Mouse (Mus musculus): ENCODE results near the gene Gramd4. TPM values are rescaled to one million over a fixed set of nuclear protein-coding genes. Genes with fewer than 3 reads are reported as not detected.
A peak's percentile ranks its signal among the peaks of the same experiment; 100 is the strongest.

Gene Gramd4
- polyA plus RNA-seq, 1 experiment = 2.3 TPM

DNA sequence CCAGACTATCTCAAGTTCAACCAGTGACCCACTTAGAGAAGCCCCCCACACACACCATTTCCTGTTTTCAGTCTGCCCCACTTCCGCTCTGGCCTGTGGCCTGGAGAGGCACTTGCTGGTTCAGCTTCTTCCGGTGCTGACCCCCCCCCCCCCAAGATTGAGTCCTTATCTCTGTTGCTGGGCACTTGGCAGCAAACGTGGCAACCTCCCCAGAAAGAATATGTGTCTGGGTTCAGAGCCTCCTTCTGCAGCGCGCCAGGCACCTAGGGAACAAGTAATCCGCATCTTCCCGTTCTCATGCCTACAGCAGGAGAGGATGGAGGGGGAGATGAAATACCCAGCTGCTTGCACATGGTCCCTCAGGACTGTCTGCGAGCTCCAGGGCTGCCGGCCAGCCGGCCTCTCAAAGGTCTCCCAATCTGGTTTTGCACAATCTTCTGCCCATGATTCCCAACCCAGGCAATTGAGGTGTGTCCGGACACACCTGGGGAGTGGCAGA, 124.5 kb downstream of the Gramd4 start:
- Histone ChIP-seq H3K27me3 (ENCODE audit: control insufficient read depth) (peaks cover 40% of the 10 kb centered on the region), H3K36me3 (ENCODE audit: control insufficient read depth) (no peaks in the 10 kb centered on the region), H3K4me1 (ENCODE audit: control insufficient read depth) (peaks cover 13% of the 10 kb centered on the region), H3K4me3 (replicated peaks) (no peak overlapping the region), H3K9me3 (ENCODE audit: control insufficient read depth, low read length) (no peaks in the 10 kb centered on the region)
- TF ChIP-seq TAL1 (IDR thresholded peaks at IDR 0.05; ENCODE audit: low read length) (no peak), GATA1 (IDR thresholded peaks at IDR 0.05; ENCODE audit: low read length) (no peak)

DNA sequence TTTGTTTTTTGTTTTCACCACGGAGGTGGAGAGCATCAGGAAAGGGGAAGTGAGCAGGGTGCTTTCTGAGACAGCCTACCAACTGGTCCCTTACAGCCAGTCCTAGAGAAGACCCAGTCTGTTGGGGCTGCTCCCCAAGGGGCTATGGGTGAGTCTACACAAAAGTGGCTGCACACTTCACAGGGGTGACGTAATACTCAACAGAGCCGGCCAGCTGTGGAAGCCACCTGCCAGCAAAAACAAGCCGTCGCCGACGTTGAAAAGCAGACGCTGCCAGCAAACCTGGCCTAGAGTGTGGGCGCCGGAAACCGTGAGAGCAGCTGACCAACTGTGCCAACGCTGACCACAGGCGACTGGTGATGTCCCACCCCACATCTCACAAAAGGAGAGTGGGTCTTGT, 125.2 kb downstream of the Gramd4 start:
- TF ChIP-seq GATA1 (IDR thresholded peaks at IDR 0.05; ENCODE audit: low read length) (no peak), TAL1 (IDR thresholded peaks at IDR 0.05; ENCODE audit: low read length) (no peak)
- H3K4me3 ChIP-seq (replicated peaks) = no peak overlapping the region
- no peaks in the 10 kb centered on the region for H3K36me3 ChIP-seq (ENCODE audit: control insufficient read depth)
- H3K27me3 ChIP-seq (ENCODE audit: control insufficient read depth) = peaks cover 40% of the 10 kb centered on the region
- no peaks in the 10 kb centered on the region for H3K9me3 ChIP-seq (ENCODE audit: control insufficient read depth, low read length)
- H3K4me1 ChIP-seq (ENCODE audit: control insufficient read depth) = peaks cover 13% of the 10 kb centered on the region

DNA sequence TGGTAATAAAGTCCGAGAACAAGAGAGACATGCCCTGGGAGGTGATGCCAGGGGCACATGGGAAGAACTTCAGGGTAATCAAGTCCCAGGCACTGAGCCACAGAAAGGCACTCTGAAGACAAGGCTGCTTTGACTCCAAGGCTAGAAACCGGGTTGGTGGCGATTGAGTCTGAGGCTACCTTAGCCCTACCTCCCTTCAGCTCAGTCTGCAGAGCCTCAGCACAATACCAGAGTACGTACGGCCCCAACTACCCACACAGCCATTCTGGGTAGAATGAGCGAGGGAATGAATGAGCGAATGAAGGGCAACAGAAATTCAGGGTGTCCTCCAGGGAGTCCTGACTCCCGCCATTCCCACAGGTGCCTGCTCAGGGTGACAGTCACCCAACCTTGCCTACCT, 126.0 kb downstream of the Gramd4 start:
- H3K27me3 ChIP-seq (ENCODE audit: control insufficient read depth) = peaks cover 40% of the 10 kb centered on the region
- H3K9me3 ChIP-seq (ENCODE audit: control insufficient read depth, low read length) = no peaks in the 10 kb centered on the region
- peaks cover 13% of the 10 kb centered on the region for H3K4me1 ChIP-seq (ENCODE audit: control insufficient read depth)
- TF ChIP-seq GATA1 (IDR thresholded peaks at IDR 0.05; ENCODE audit: low read length) (no peak), TAL1 (IDR thresholded peaks at IDR 0.05; ENCODE audit: low read length) (no peak)
- H3K4me3 ChIP-seq (replicated peaks) = no peak overlapping the region
- H3K36me3 ChIP-seq (ENCODE audit: control insufficient read depth) = no peaks in the 10 kb centered on the region

DNA sequence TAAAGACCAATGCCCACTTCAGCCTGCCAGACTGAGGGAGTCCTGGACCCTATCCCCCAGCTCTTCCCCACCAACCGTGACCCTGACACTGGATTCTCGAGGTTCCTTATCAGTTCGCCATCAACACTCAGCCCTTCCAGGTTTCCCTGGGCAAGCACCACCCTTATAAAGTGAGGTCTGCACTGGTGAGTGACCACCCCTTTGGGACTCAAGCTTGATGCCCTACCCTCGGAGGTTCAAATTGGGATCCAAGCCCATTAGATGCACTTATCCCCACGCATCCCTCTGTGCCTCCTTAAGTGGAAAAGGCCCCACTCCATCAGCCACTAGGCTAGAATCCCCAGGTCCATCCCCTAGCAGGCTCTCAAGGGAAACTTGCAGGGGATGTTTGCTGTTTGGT, 126.6 kb downstream of the Gramd4 start:
- no peak overlapping the region for H3K4me3 ChIP-seq (replicated peaks)
- no peaks in the 10 kb centered on the region for H3K36me3 ChIP-seq (ENCODE audit: control insufficient read depth)
- H3K9me3 ChIP-seq (ENCODE audit: control insufficient read depth, low read length) = no peaks in the 10 kb centered on the region
- TF ChIP-seq GATA1 (IDR thresholded peaks at IDR 0.05; ENCODE audit: low read length) (no peak), TAL1 (IDR thresholded peaks at IDR 0.05; ENCODE audit: low read length) (no peak)
- H3K4me1 ChIP-seq (ENCODE audit: control insufficient read depth) = peaks cover 13% of the 10 kb centered on the region
- H3K27me3 ChIP-seq (ENCODE audit: control insufficient read depth) = peaks cover 40% of the 10 kb centered on the region

DNA sequence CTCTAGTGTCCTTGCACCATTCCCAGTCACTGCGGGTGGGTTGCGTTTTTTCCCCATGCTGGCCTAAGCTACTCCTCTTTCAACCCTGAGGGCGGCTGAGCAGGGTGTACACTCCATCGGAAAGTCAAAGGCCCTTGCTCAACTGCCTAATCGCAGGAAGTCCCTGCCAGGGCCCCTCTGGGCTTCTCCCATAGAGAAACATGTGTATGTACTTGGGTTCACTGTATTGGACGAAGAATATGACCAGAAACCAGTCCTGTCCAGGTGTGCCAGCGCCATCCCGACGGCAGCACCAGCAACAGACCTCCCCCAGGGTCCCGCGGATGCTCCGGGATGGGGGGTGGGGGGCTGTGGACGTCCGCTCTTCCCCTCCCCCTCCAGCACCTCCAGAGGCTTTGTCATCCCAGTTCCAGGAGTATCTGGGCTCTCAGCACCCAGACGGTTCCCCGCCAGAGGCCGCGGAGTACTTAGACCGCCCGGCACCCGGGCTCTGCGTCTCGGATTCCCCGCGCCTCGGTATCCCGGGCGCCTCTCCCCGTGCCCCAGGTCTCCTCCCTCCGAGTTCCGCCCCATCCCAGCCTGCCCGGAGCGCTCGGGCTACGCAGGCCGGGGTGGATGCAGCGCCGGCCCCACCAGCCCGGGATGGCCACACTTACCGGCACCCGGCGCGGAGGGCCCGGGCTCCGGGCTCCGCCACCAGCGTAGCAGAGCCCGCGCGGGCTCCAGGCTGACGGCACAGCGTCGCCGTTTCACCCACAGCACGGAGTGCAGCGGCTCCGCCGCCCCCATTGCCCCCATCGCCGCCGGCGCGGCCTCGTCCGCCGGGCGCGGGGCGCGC, 127.6 kb downstream of the Gramd4 start:
- Histone ChIP-seq H3K4me1 (ENCODE audit: control insufficient read depth) (peaks cover 13% of the 10 kb centered on the region), H3K4me3 (replicated peaks) (peak overlapping the region; percentile 59), H3K27me3 (ENCODE audit: control insufficient read depth) (peaks cover 40% of the 10 kb centered on the region), H3K36me3 (ENCODE audit: control insufficient read depth) (no peaks in the 10 kb centered on the region), H3K9me3 (ENCODE audit: control insufficient read depth, low read length) (no peaks in the 10 kb centered on the region)
- no peak for TF ChIP-seq TAL1 (IDR thresholded peaks at IDR 0.05; ENCODE audit: low read length)
- TF ChIP-seq GATA1 (IDR thresholded peaks at IDR 0.05; ENCODE audit: low read length) = no peak

DNA sequence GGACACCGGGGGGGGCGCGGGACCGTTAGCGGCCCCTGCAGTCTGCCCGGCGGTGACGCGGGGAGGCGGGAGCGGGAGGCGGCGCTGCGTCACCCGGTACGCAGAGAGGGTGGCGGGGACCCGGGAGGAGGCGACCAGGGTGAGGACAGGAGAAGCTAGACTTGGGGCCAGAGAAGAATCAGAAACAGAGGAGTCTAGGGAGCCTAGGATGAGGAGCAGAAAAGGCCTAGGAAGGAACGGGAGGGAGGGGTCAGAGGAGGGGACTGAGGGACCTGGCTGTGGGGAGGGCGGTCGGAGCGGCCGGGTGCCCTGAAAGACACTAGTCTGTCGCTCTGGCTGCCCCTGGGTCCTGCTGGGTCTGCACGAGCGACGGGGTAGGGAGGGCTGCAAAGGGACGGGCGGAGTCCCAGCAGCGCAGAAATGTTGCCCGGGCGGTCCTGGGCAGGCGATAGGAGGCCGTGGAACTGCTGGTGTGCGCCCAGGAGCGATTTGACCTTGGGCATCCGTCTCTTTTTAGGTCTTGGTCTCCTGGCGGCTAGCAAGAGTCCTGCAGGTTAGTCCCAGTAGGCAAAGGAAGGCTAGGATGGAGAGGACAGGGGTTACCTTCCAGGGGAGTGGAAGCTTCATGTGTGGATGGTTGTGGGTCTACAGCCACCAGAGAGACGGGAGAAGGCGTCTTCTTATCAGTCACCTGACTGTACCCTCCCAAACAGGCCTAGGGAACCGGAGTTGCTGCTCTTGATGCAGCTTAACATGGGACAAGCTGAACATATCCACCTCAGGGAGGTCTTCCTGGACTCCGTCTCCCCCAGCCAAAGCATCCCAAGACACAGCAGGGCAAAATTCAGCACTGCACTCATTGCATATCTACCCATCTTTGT, 128.4 kb downstream of the Gramd4 start, which contains the start of gene Cerk:
TSS of gene Cerk (minus strand) at position 453 of the 881 bp plus-strand sequence.
- Histone ChIP-seq H3K36me3 (ENCODE audit: control insufficient read depth) (no peaks in the 10 kb centered on the region), H3K4me1 (ENCODE audit: control insufficient read depth) (peaks cover 13% of the 10 kb centered on the region), H3K27me3 (ENCODE audit: control insufficient read depth) (peaks cover 40% of the 10 kb centered on the region), H3K4me3 (replicated peaks) (peak within 1 kb of the TSS; percentile 59), H3K9me3 (ENCODE audit: control insufficient read depth, low read length) (no peaks in the 10 kb centered on the region)
- TF ChIP-seq TAL1 (IDR thresholded peaks at IDR 0.05; ENCODE audit: low read length) (no peak), GATA1 (IDR thresholded peaks at IDR 0.05; ENCODE audit: low read length) (no peak)

DNA sequence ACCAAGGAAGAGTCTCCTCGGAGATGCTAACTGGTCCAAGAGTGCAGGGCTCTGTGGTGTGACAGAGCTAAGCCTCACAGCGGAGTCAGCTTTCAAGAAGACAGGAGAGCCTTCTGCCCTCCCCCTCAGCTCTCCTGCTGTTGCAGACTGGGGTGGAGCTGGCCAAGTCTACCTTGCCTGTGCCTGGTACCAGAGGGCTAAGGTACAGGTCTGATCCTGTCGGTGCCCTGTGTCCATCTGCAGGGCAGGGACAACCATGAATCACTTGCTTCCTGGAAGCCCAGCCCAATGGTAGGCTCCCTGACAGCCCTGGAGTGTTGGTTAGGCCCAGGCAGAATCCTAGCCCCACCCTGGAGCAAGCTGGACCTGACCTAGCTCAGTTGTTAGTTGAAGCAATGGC, 129.2 kb downstream of the Gramd4 start:
- Histone ChIP-seq H3K4me1 (ENCODE audit: control insufficient read depth) (peaks cover 13% of the 10 kb centered on the region), H3K4me3 (replicated peaks) (no peak overlapping the region), H3K36me3 (ENCODE audit: control insufficient read depth) (no peaks in the 10 kb centered on the region), H3K9me3 (ENCODE audit: control insufficient read depth, low read length) (no peaks in the 10 kb centered on the region), H3K27me3 (ENCODE audit: control insufficient read depth) (peaks cover 40% of the 10 kb centered on the region)
- TF ChIP-seq GATA1 (IDR thresholded peaks at IDR 0.05; ENCODE audit: low read length) (no peak), TAL1 (IDR thresholded peaks at IDR 0.05; ENCODE audit: low read length) (no peak)

Other genes starting within 250 kb of the Gramd4 start
- gene Cdpf1, start 246.0 kb upstream of the Gramd4 start, polyA plus RNA-seq (2012) = 1.8 and 4.8 TPM in 2 replicates
- gene Pkdrej, start 236.0 kb upstream of the Gramd4 start, polyA plus RNA-seq (2012) = not detected in 2 replicates
- gene Ttc38, start 225.4 kb upstream of the Gramd4 start, polyA plus RNA-seq (2012) = 0.16 and 0.30 TPM in 2 replicates
- gene Gtse1, start 197.9 kb upstream of the Gramd4 start, polyA plus RNA-seq (2012) = 8.7 and 12.3 TPM in 2 replicates
- gene Trmu, start 178.4 kb upstream of the Gramd4 start, polyA plus RNA-seq (2012) = 1.6 and 1.9 TPM in 2 replicates
- 0.01 TPM in 1 of 2 replicates, not detected in the other for gene Celsr1, start 23.9 kb upstream of the Gramd4 start, polyA plus RNA-seq (2012)
- gene Cerk, start 128.4 kb downstream of the Gramd4 start, polyA plus RNA-seq (2012) = 0.02 and 0.06 TPM in 2 replicates
- 0.92 and 1.2 TPM in 2 replicates for gene Tbc1d22a, start 156.8 kb downstream of the Gramd4 start, polyA plus RNA-seq (2012)